Mouse (Mus musculus): ENCODE measurements around the gene Bloc1s3. TPM values are rescaled to one million over a fixed set of nuclear protein-coding genes. Genes with fewer than 3 reads are reported as not detected.
A peak's percentile ranks its signal among the peaks of the same experiment; 100 is the strongest.

The Bloc1s3 gene
- 5.5 and 6.1 TPM in 2 replicates for total RNA-seq (2012; rRNA removed)
- 1 to 10 TPM in 1 of 2 experiments, not detected in 1; 7.5 TPM for polyA plus RNA-seq (2012; ENCODE audit: insufficient read depth in 1 of 2, insufficient read length in 2 of 2, low read depth in 1 of 2, low replicate concordance in 2 of 2, missing spikeins in 1 of 2)

GRCm38 (mm10) chr7:19508150-19508923 is at the start of gene Bloc1s3, which contains the start of gene Trappc6a:
TSS of gene Bloc1s3 (minus strand) at chr7:19508367.
TSS of gene Trappc6a (plus strand) at chr7:19508395.
- peaks cover 21% of the 10 kb centered on the region for H3K79me2 ChIP-seq (ENCODE audit: control insufficient read depth, insufficient read depth, low read length, poor library complexity)
- DNase-seq (ENCODE audit: low read depth, low spot score) = peak; percentile 97
- peaks cover 0 to 6% of the 10 kb centered on the region in 2 experiments; a peak in 2 of 4 replicates for H3K36me3 ChIP-seq (ENCODE audit: control insufficient read depth in 1 of 2, insufficient read depth in 2 of 2, low read length in 2 of 2)
- H3K27me3 ChIP-seq (ENCODE audit: control insufficient read depth in 1 of 2, insufficient read depth in 2 of 2, low read length in 2 of 2) = no peaks in the 10 kb centered on the region
- peak within 1 kb of the TSS; percentile 95 for H3K9ac ChIP-seq (ENCODE audit: control insufficient read depth, low read depth, low read length, poor library complexity, severe bottlenecking)
- H3K27ac ChIP-seq (ENCODE audit: control insufficient read depth, low read depth, low read length) = peak within 1 kb of the TSS; percentile 95
- peaks cover 0 to 8% of the 10 kb centered on the region in 2 experiments; a peak in 2 of 4 replicates for H3K4me1 ChIP-seq (ENCODE audit: control insufficient read depth in 1 of 2, insufficient read depth in 2 of 2, low read length in 2 of 2)
- H3K9me3 ChIP-seq (replicated peaks; ENCODE audit: insufficient read depth, low read length) = no peaks in the 10 kb centered on the region
- peak within 1 kb of the TSS; percentile 86 to 94 for H3K4me3 ChIP-seq (ENCODE audit: control insufficient read depth in 1 of 2, insufficient read depth in 1 of 2, low read depth in 2 of 2, low read length in 2 of 2)
- TF ChIP-seq KAT2A (conservative IDR thresholded peaks at IDR 0.05; ENCODE audit: low read depth, low read length) (peak; percentile 74), POLR2AphosphoS2 (IDR thresholded peaks at IDR 0.05; ENCODE audit: low read length) (peak; percentile 74), ZKSCAN1 (IDR thresholded peaks at IDR 0.05; ENCODE audit: low read depth, low read length) (no peak), ZC3H11A (IDR thresholded peaks at IDR 0.05; ENCODE audit: low read depth, low read length) (no peak), POLR2AphosphoS5 (IDR thresholded peaks at IDR 0.05; ENCODE audit: borderline replicate concordance, low read depth, low read length) (no peak), USF2 (IDR thresholded peaks at IDR 0.05; ENCODE audit: borderline replicate concordance in 1 of 2, insufficient read depth in 1 of 2, low read depth in 1 of 2, low read length in 2 of 2) (peak; percentile 84 to 97), CTCF (IDR thresholded peaks at IDR 0.05 in 2 of 3, conservative IDR thresholded peaks at IDR 0.05 in 1 of 3; ENCODE audit: control insufficient read depth in 1 of 3, insufficient read depth in 1 of 3, low read depth in 2 of 3, low read length in 3 of 3, poor library complexity in 1 of 3, severe bottlenecking in 1 of 3) (no peak), EP300 (IDR thresholded peaks at IDR 0.05; ENCODE audit: low read depth in 1 of 2, low read length in 2 of 2) (no peak), MYC (IDR thresholded peaks at IDR 0.05; ENCODE audit: low read depth, low read length) (peak; percentile 69), GATA1 (IDR thresholded peaks at IDR 0.05; ENCODE audit: low read depth, low read length) (no peak), SIN3A (IDR thresholded peaks at IDR 0.05; ENCODE audit: low read length) (peak; percentile 97), MXI1 (IDR thresholded peaks at IDR 0.05; ENCODE audit: low read depth, low read length) (peak; percentile 52), JUND (IDR thresholded peaks at IDR 0.05; ENCODE audit: low read depth, low read length) (no peak), TBP (IDR thresholded peaks at IDR 0.05; ENCODE audit: low read depth, low read length) (peak; percentile 79), BHLHE40 (IDR thresholded peaks at IDR 0.05; ENCODE audit: borderline replicate concordance, low read depth, low read length) (peak; percentile 87), MAX (IDR thresholded peaks at IDR 0.05; ENCODE audit: low read length) (peak; percentile 91), ELF1 (IDR thresholded peaks at IDR 0.05; ENCODE audit: low read depth, low read length) (peak; percentile 93), SMC3 (IDR thresholded peaks at IDR 0.05; ENCODE audit: low read depth, low read length) (no peak), CHD2 (IDR thresholded peaks at IDR 0.05; ENCODE audit: low read length) (peak; percentile 74), MAZ (IDR thresholded peaks at IDR 0.05; ENCODE audit: low read depth, low read length) (peak; percentile 45; the same call in 1 of the 2 replicates), ZMIZ1 (IDR thresholded peaks at IDR 0.05; ENCODE audit: low read depth, low read length) (peak; percentile 49; the same call in 1 of the 2 replicates), POLR2A (IDR thresholded peaks at IDR 0.05; ENCODE audit: control insufficient read depth in 1 of 2, insufficient read depth in 1 of 2, low read depth in 1 of 2, low read length in 2 of 2, poor library complexity in 1 of 2) (peak; percentile 85 to 88), UBTF (IDR thresholded peaks at IDR 0.05; ENCODE audit: borderline replicate concordance, insufficient read depth, low read depth, low read length) (no peak), MYB (IDR thresholded peaks at IDR 0.05; ENCODE audit: low read depth, low read length) (no peak), TCF12 (IDR thresholded peaks at IDR 0.05; ENCODE audit: low read depth, low read length) (peak; percentile 64), HCFC1 (IDR thresholded peaks at IDR 0.05; ENCODE audit: low read depth, low read length) (peak; percentile 87), MAFK (IDR thresholded peaks at IDR 0.05; ENCODE audit: borderline replicate concordance, low read depth, low read length) (no peak), GABPA (IDR thresholded peaks at IDR 0.05; ENCODE audit: low read depth, low read length) (no peak), TAL1 (IDR thresholded peaks at IDR 0.05; ENCODE audit: low read length) (no peak), NELFE (IDR thresholded peaks at IDR 0.05; ENCODE audit: low read depth, low read length) (peak; percentile 68), ZNF384 (IDR thresholded peaks at IDR 0.05; ENCODE audit: low read depth, low read length) (0 out of 2 replicates have a peak, but pooled peaks have one; percentile 21), RAD21 (IDR thresholded peaks at IDR 0.05; ENCODE audit: low read depth, low read length) (no peak), NRF1 (IDR thresholded peaks at IDR 0.05; ENCODE audit: insufficient read depth, low read depth, low read length, poor library complexity, severe bottlenecking) (peak; percentile 36; the same call in 1 of the 2 replicates), RCOR1 (IDR thresholded peaks at IDR 0.05; ENCODE audit: low read depth, low read length) (no peak), USF1 (IDR thresholded peaks at IDR 0.05; ENCODE audit: low read depth, low read length) (peak; percentile 98), CHD1 (IDR thresholded peaks at IDR 0.05; ENCODE audit: low read depth, low read length) (no peak)
